Comparison of ENCODE assay signal across 15 mouse cellular contexts in genomic region chr4:66483496-66483895, GRCm38 (mm10).
A peak's percentile ranks its signal among the peaks of the same experiment; 100 is the strongest.
DNase-seq lines count a peak whose midpoint lies in the region; ATAC-seq and TF ChIP-seq lines count a peak whose summit lies in the region.
"Had no signal": no experiment of that assay in that cellular context is flagged by ENCODE, and none has a peak within 500 bp of the region (broad histone marks: within the 10 kb centered on the region; RNA-seq: fewer than 3 reads in every experiment).

No protein-coding gene starts in this region.

- no peaks in the 10 kb centered on the region for H3K9me3 ChIP-seq in heart, embryonic 16.5 days (replicated peaks; ENCODE audit: control insufficient read depth, low read length)
- H3K9me3 ChIP-seq in lung, embryonic 16.5 days (ENCODE audit: control insufficient read depth, low read length), result no peaks in the 10 kb centered on the region
- H3K9me3 ChIP-seq in lung, postnatal 0 days (ENCODE audit: low read length), result no peaks in the 10 kb centered on the region
- H3K9me3 ChIP-seq: forebrain, embryonic 13.5 days; megakaryocyte, embryonic 14.5 days had no signal

- H3K4me2 ChIP-seq in heart, embryonic 16.5 days (ENCODE audit: low read depth, low read length), result no peak overlapping the region
- no peak overlapping the region for H3K4me2 ChIP-seq in lung, embryonic 16.5 days (ENCODE audit: low read depth, low read length)
- no peak overlapping the region for H3K4me2 ChIP-seq in lung, postnatal 0 days (replicated peaks; ENCODE audit: low read depth, low read length)
- H3K4me2 ChIP-seq: forebrain, embryonic 13.5 days had no signal

- peaks cover 12% of the 10 kb centered on the region for H3K4me1 ChIP-seq in heart, embryonic 16.5 days (ENCODE audit: control insufficient read depth, insufficient read depth, low read length)
- no peaks in the 10 kb centered on the region for H3K4me1 ChIP-seq in lung, embryonic 16.5 days (replicated peaks; ENCODE audit: control insufficient read depth, insufficient read depth, low read length)
- H3K4me1 ChIP-seq in lung, postnatal 0 days (ENCODE audit: insufficient read depth, low read depth, low read length), result no peaks in the 10 kb centered on the region
- H3K4me1 ChIP-seq: megakaryocyte, embryonic 14.5 days had no signal

- peak overlapping the region; percentile 61 for H3K27ac ChIP-seq in heart, embryonic 16.5 days (ENCODE audit: low read length)
- peak overlapping the region; percentile 38; the same call in 1 of the 2 replicates for H3K27ac ChIP-seq in lung, embryonic 16.5 days (ENCODE audit: low read length)
- no peak overlapping the region for H3K27ac ChIP-seq in lung, postnatal 0 days (ENCODE audit: low read length)
- H3K27ac ChIP-seq: forebrain, embryonic 13.5 days; left cerebral cortex, adult 2 months had no signal

- intact Hi-C loops in heart, postnatal 14 days (cut with DNase I), result no loop called here

- H3K9ac ChIP-seq in heart, embryonic 16.5 days (ENCODE audit: low read length), result no peak overlapping the region
- H3K9ac ChIP-seq in lung, embryonic 16.5 days (ENCODE audit: low read length), result no peak overlapping the region
- no peak overlapping the region for H3K9ac ChIP-seq in lung, postnatal 0 days (replicated peaks; ENCODE audit: low read depth)
- H3K9ac ChIP-seq: forebrain, embryonic 13.5 days; liver, postnatal 0 days had no signal

- no peaks in the 10 kb centered on the region for H3K27me3 ChIP-seq in heart, embryonic 16.5 days (ENCODE audit: control insufficient read depth, insufficient read depth, low read length)
- no peaks in the 10 kb centered on the region for H3K27me3 ChIP-seq in lung, embryonic 16.5 days (ENCODE audit: control insufficient read depth, insufficient read depth, low read depth, low read length)
- H3K27me3 ChIP-seq in lung, postnatal 0 days (replicated peaks; ENCODE audit: insufficient read depth, low read length), result no peaks in the 10 kb centered on the region
- H3K27me3 ChIP-seq: forebrain, embryonic 13.5 days; megakaryocyte, embryonic 14.5 days had no signal

- WGBS in heart, embryonic 16.5 days, result 50% methylated on average over 6 of the region's 6 CpGs
- WGBS in lung, embryonic 16.5 days, result 73% methylated on average over 6 of the region's 6 CpGs
- WGBS in lung, postnatal 0 days, result 66% methylated on average over 6 of the region's 6 CpGs

- no peak for DNase-seq in heart, postnatal 14 days
- DNase-seq in lung, postnatal 0 days (ENCODE audit: low spot score), result no peak
- DNase-seq in cerebellum, adult 18-20 months, result peak; percentile 40 to 54
- peak; percentile 55 to 63 for DNase-seq in cerebellum, postnatal 25 days
- no peak for DNase-seq in right cerebral cortex, postnatal 4 days
- DNase-seq in layer of hippocampus, postnatal 25 days (ENCODE audit: extremely low spot score in 1 of 2, low spot score in 1 of 2), result no peak
- DNase-seq: liver, postnatal 0 days; spleen, adult 18-20 months; thymus, postnatal 4 days had no signal

- H3K4me3 ChIP-seq in heart, embryonic 16.5 days (ENCODE audit: low read length), result no peak overlapping the region
- no peak overlapping the region for H3K4me3 ChIP-seq in lung, embryonic 16.5 days (ENCODE audit: low read length)
- no peak overlapping the region for H3K4me3 ChIP-seq in lung, postnatal 0 days (ENCODE audit: low read depth, low read length)
- H3K4me3 ChIP-seq: forebrain, embryonic 13.5 days; left cerebral cortex, adult 2 months; megakaryocyte, embryonic 14.5 days had no signal

- no peak for TF ChIP-seq CTCF in lung, postnatal 0 days (IDR thresholded peaks at IDR 0.05)

- no peak for ATAC-seq in heart, embryonic 16.5 days (replicated peaks; ENCODE audit: extremely low read depth, insufficient read depth, low FRiP score)
- no peak for ATAC-seq in lung, embryonic 16.5 days (ENCODE audit: low read depth)
- ATAC-seq in lung, postnatal 0 days, result no peak
- ATAC-seq: liver, postnatal 0 days had no signal

- TF ChIP-seq EP300 in lung, postnatal 0 days (IDR thresholded peaks at IDR 0.05), result no peak

- no peaks in the 10 kb centered on the region for H3K36me3 ChIP-seq in heart, embryonic 16.5 days (ENCODE audit: control insufficient read depth, insufficient read depth)
- no peaks in the 10 kb centered on the region for H3K36me3 ChIP-seq in lung, embryonic 16.5 days (ENCODE audit: control insufficient read depth, insufficient read depth, low read length)
- no peaks in the 10 kb centered on the region for H3K36me3 ChIP-seq in lung, postnatal 0 days (ENCODE audit: insufficient read depth, low read length)
- H3K36me3 ChIP-seq: G1E had no signal

Comparison
In these comparisons a context has a peak if more than half of its experiments do, and no peak if none do; other contexts are left out.
1. DNase-seq: peak in cerebellum, adult 18-20 months (2 of 2) and cerebellum, postnatal 25 days (2 of 2); none in heart, postnatal 14 days (0 of 2), lung, postnatal 0 days (single experiment), right cerebral cortex, postnatal 4 days (single experiment) and layer of hippocampus, postnatal 25 days (0 of 2).